Mouse (Mus musculus) myocyte (in vitro differentiated cells): ENCODE results near the gene Zfp672. TPM values are rescaled to one million over a fixed set of nuclear protein-coding genes. Genes with fewer than 3 reads are reported as not detected.

Experiments
- H3K27me3 ChIP-seq: one replicate; pipeline ENCODE4 v1.6.1; 2011; ENCODE audit not compliant: control insufficient read depth, insufficient read depth, insufficient read length
- H3K36me3 ChIP-seq: one replicate; pipeline ENCODE4 v1.6.1; 2011; ENCODE audit not compliant: control insufficient read depth, insufficient read depth
- H3K4me2 ChIP-seq: one replicate; pipeline ENCODE4 v1.6.1; 2011; ENCODE audit warnings: low read depth, control low read depth
- H3K4me3 ChIP-seq: one replicate; pipeline ENCODE4 v1.5.1; 2011; ENCODE audit warnings: mild to moderate bottlenecking, control low read depth, moderate library complexity
- H3K79me2 ChIP-seq: one replicate; pipeline ENCODE4 v1.6.1; 2011; ENCODE audit not compliant: control insufficient read depth, insufficient read depth
- H3ac ChIP-seq: one replicate; pipeline ENCODE4 v1.6.1; 2011; ENCODE audit not compliant: control insufficient read depth, insufficient read length
- CEBPB ChIP-seq: IDR thresholded peaks from 2 replicates; pipeline ENCODE4 v1.6.1; 2011; ENCODE audit warnings: mild to moderate bottlenecking, moderate library complexity; ENCODE audit not compliant: poor library complexity, insufficient read depth, severe bottlenecking
- E2F4 ChIP-seq: IDR thresholded peaks from one replicate; pipeline ENCODE4 v1.6.1; 2011; ENCODE audit warnings: mild to moderate bottlenecking, control low read depth, moderate library complexity; ENCODE audit not compliant: insufficient read depth
- MAX ChIP-seq: IDR thresholded peaks from one replicate; pipeline ENCODE4 v1.6.1; 2011; ENCODE audit warnings: low read depth, mild to moderate bottlenecking, control low read depth
- MYOD1 ChIP-seq, 3 experiments: IDR thresholded peaks; one replicate each; pipeline ENCODE4 v1.6.1; 2011; ENCODE audit warnings: control low read depth in 2 of 3, low read depth in 2 of 3, mild to moderate bottlenecking in 2 of 3, moderate library complexity in 1 of 3; ENCODE audit not compliant: insufficient read length in 2 of 3, control insufficient read depth in 1 of 3
- MYOG ChIP-seq, 3 experiments: IDR thresholded peaks; one replicate each; pipeline ENCODE4 v1.6.1; 2011; ENCODE audit warnings: control low read depth in 2 of 3, low read depth in 2 of 3, mild to moderate bottlenecking in 2 of 3; ENCODE audit not compliant: insufficient read length in 2 of 3, control insufficient read depth in 1 of 3, insufficient read depth in 1 of 3
- POLR2A ChIP-seq: IDR thresholded peaks from one replicate; pipeline ENCODE4 v1.6.1; 2011; ENCODE audit warnings: low read depth, mild to moderate bottlenecking, control low read depth, moderate library complexity; ENCODE audit not compliant: insufficient read length
- POLR2AphosphoS2 ChIP-seq: IDR thresholded peaks from one replicate; pipeline ENCODE4 v1.6.1; 2011; ENCODE audit warnings: low read depth, control low read depth; ENCODE audit not compliant: insufficient read length
- REST ChIP-seq: IDR thresholded peaks from one replicate; pipeline ENCODE4 v1.6.1; 2011; ENCODE audit warnings: mild to moderate bottlenecking, control low read depth, moderate library complexity; ENCODE audit not compliant: insufficient read depth, insufficient read length
- SRF ChIP-seq: IDR thresholded peaks from one replicate; pipeline ENCODE4 v1.6.1; 2011; ENCODE audit warnings: low read depth; ENCODE audit not compliant: control insufficient read depth, insufficient read length
- TCF12 ChIP-seq: IDR thresholded peaks from one replicate; pipeline ENCODE4 v1.6.1; 2011; ENCODE audit warnings: mild to moderate bottlenecking, control low read depth; ENCODE audit not compliant: poor library complexity, insufficient read depth, severe bottlenecking
- TCF3 ChIP-seq: IDR thresholded peaks from one replicate; pipeline ENCODE4 v1.6.1; 2011; ENCODE audit warnings: low read depth, control low read depth; ENCODE audit not compliant: insufficient read length
- USF1 ChIP-seq: IDR thresholded peaks from one replicate; pipeline ENCODE4 v1.6.1; 2011; ENCODE audit warnings: low read depth, mild to moderate bottlenecking, control low read depth, moderate library complexity
- polyA plus RNA-seq: library from polyadenylated mRNA; unstranded; fragments of >200 nt; fragmentation: generic; extraction: Trizol; gene quantifications from one replicate; pipeline ENCODE4 v1.2.1, GENCODE M21; 2012; ENCODE audit warnings: missing spikeins

Gene Zfp672
- 15.7 TPM for polyA plus RNA-seq

DNA sequence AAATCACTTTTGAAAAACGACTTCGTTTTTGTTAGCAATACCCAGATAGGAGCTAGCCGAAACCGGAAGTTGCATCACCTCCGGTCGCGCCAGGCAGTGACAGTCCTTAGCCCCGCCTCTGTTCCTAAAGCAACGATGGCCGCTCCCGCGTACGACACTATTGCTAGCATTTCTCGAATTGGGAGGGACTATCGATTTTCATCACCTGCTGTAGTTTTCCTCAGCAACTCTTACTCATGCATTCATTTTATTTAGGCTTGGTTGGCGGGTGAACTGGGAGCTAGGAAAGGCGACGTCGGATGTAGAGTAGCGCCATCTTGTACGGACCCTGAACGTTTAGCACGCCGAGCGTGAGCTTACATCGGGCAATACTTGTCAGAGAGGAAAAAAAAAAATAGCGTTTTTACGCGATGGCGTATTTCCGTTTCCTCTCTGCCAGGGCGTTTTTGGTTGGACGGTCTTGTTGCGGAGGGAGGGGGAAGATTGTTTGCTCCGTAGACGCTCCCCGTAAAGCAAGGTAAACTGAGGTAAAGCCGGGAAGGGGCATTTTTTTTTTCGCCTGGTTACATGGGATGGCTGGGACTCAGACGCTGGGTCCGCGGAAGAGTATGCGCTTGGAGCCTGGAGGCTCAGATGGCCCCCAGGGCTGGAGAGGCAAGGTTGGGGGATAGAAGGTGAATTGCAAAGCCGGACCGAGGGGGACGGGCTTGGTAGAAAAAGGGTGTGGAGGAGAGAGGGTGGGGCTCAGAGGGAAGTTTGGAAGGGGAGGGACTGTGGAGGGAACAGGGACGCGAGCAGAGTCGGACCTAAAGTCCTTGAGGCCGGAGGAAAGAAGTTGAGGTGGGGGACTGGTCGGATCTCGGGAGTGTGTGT, at the start of gene Zfp672, which contains the start of gene Sh3bp5l:
Gene Zfp672, minus strand, starts transcription at position 64 of the 873 bp plus-strand sequence.
Gene Sh3bp5l, plus strand, starts transcription at position 449 of the 873 bp plus-strand sequence.
- Histone ChIP-seq H3K27me3 (no peaks in the 10 kb centered on the region), H3K4me2 (peak within 1 kb of the TSS; percentile 92), H3ac (peak within 1 kb of the TSS; percentile 30), H3K79me2 (peaks cover 66% of the 10 kb centered on the region), H3K36me3 (peaks cover 16% of the 10 kb centered on the region), H3K4me3 (peak within 1 kb of the TSS; percentile 97)
- TF ChIP-seq SRF (no peak), REST (no peak), CEBPB (peak; percentile 84), MYOG (IDR thresholded peaks at IDR 0.05; ENCODE audit: control insufficient read depth in 1 of 3, insufficient read depth in 1 of 3, insufficient read length in 2 of 3, low read depth in 2 of 3) (no peak), E2F4 (no peak), TCF3 (no peak), MYOD1 (IDR thresholded peaks at IDR 0.05; ENCODE audit: control insufficient read depth in 1 of 3, insufficient read length in 2 of 3, low read depth in 2 of 3) (no peak), POLR2A (peak; percentile 44), TCF12 (no peak)

- no peaks in the 10 kb centered on the region for H3K27me3 ChIP-seq
- no peak overlapping the region for H3ac ChIP-seq
- TF ChIP-seq CEBPB (no peak), MYOD1 (IDR thresholded peaks at IDR 0.05; ENCODE audit: control insufficient read depth in 1 of 3, insufficient read length in 2 of 3, low read depth in 2 of 3) (no peak)
- H3K79me2 ChIP-seq: no peaks in the 10 kb centered on the region
- no peak overlapping the region for H3K4me3 ChIP-seq
- no peaks in the 10 kb centered on the region for H3K36me3 ChIP-seq
- H3K4me2 ChIP-seq: no peak overlapping the region
Observed at GRCm38 (mm10) chr11:58379516-58379915, 49.4 kb upstream of the Zfp672 start.

DNA sequence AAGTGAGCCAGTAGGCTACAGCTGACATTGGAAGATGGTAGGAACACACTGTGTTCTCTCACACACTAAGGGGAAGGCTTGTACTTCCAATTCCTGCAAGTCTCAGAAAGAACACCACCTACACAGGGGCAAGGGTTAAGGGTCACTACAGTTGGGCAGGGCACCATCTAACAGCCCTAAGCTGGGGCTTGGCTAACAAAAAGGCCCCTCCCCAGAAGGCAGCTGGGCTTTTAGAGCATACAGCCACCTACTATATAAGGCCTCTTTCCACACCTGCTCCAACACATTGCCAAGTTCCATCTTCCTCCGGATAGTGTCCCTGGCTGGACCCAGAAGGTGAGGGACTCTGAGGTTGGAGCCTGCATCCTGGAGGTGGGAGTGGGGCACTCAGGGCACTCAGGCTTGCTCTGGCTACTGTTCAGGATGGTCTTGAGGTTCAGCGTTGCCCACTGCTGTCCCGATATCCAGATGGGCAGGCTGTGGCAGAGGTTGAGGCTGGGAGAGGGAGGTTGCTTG, 48.7 kb upstream of the Zfp672 start, which contains the start of gene Lypd8:
Gene Lypd8, plus strand, starts transcription at position 281 of the 516 bp plus-strand sequence.
- TF ChIP-seq POLR2A: no peak
- no peak for TF ChIP-seq TCF3
- TF ChIP-seq E2F4: no peak
- TF ChIP-seq TCF12: no peak
- TF ChIP-seq POLR2AphosphoS2: no peak
- TF ChIP-seq MYOG (IDR thresholded peaks at IDR 0.05; ENCODE audit: control insufficient read depth in 1 of 3, insufficient read depth in 1 of 3, insufficient read length in 2 of 3, low read depth in 2 of 3): no peak
- no peak for TF ChIP-seq MAX
- no peak for TF ChIP-seq USF1
- TF ChIP-seq MYOD1 (IDR thresholded peaks at IDR 0.05; ENCODE audit: control insufficient read depth in 1 of 3, insufficient read length in 2 of 3, low read depth in 2 of 3): no peak
- no peak for TF ChIP-seq CEBPB
- TF ChIP-seq REST: no peak
- TF ChIP-seq SRF: no peak
- Histone ChIP-seq H3K27me3 (no peaks in the 10 kb centered on the region), H3K4me3 (no peak within 1 kb of the TSS), H3K79me2 (no peaks in the 10 kb centered on the region), H3K36me3 (no peaks in the 10 kb centered on the region), H3K4me2 (no peak within 1 kb of the TSS), H3ac (no peak within 1 kb of the TSS)

- H3ac ChIP-seq: no peak overlapping the region
- H3K4me2 ChIP-seq: no peak overlapping the region
- H3K79me2 ChIP-seq: no peaks in the 10 kb centered on the region
- H3K27me3 ChIP-seq: no peaks in the 10 kb centered on the region
- H3K36me3 ChIP-seq: no peaks in the 10 kb centered on the region
- TF ChIP-seq REST: no peak
- no peak for TF ChIP-seq TCF12
- no peak for TF ChIP-seq MYOD1 (IDR thresholded peaks at IDR 0.05; ENCODE audit: control insufficient read depth in 1 of 3, insufficient read length in 2 of 3, low read depth in 2 of 3)
- TF ChIP-seq USF1: no peak
- TF ChIP-seq MAX: no peak
- TF ChIP-seq E2F4: no peak
- TF ChIP-seq POLR2AphosphoS2: no peak
- no peak for TF ChIP-seq CEBPB
- TF ChIP-seq MYOG (IDR thresholded peaks at IDR 0.05; ENCODE audit: control insufficient read depth in 1 of 3, insufficient read depth in 1 of 3, insufficient read length in 2 of 3, low read depth in 2 of 3): no peak
- TF ChIP-seq SRF: no peak
- no peak overlapping the region for H3K4me3 ChIP-seq
Observed at GRCm38 (mm10) chr11:58377686-58378085, 47.5 kb upstream of the Zfp672 start.
